Mouse (Mus musculus): ENCODE data around the gene Ehmt1.

Gene Ehmt1

GRCm38 (mm10) chr2:24912189-24912588, 7.2 kb downstream of the Ehmt1 start:
- no peak for DNase-seq (ENCODE audit: low spot score in 2 of 2)

GRCm38 (mm10) chr2:24910481-24910880, 8.9 kb downstream of the Ehmt1 start:
- DNase-seq (ENCODE audit: low spot score in 2 of 2) = no peak

GRCm38 (mm10) chr2:24905653-24906155, 13.7 kb downstream of the Ehmt1 start:
- no peak for DNase-seq (ENCODE audit: low spot score in 2 of 2)

GRCm38 (mm10) chr2:24904823-24905652, 14.4 kb downstream of the Ehmt1 start:
- DNase-seq (ENCODE audit: low spot score in 2 of 2) = no peak

GRCm38 (mm10) chr2:24902999-24903398, 16.4 kb downstream of the Ehmt1 start:
- no peak for DNase-seq (ENCODE audit: low spot score in 2 of 2)

GRCm38 (mm10) chr2:24901055-24901454, 18.4 kb downstream of the Ehmt1 start:
- DNase-seq (ENCODE audit: low spot score in 2 of 2) = peak; percentile 10 to 21

- no peak for DNase-seq (ENCODE audit: low spot score in 2 of 2)
Observed at GRCm38 (mm10) chr2:24899292-24899691, 20.1 kb downstream of the Ehmt1 start.

GRCm38 (mm10) chr2:24896761-24897160, 22.7 kb downstream of the Ehmt1 start:
- DNase-seq (ENCODE audit: low spot score in 2 of 2) = no peak

GRCm38 (mm10) chr2:24894211-24894610, 25.2 kb downstream of the Ehmt1 start:
- DNase-seq (ENCODE audit: low spot score in 2 of 2) = no peak

- no peak for DNase-seq (ENCODE audit: low spot score in 2 of 2)
Observed at GRCm38 (mm10) chr2:24892318-24892717, 27.1 kb downstream of the Ehmt1 start.

- DNase-seq (ENCODE audit: low spot score in 2 of 2) = no peak
Observed at GRCm38 (mm10) chr2:24890541-24891447, 28.6 kb downstream of the Ehmt1 start.

GRCm38 (mm10) chr2:24888895-24889294, 30.5 kb downstream of the Ehmt1 start:
- DNase-seq (ENCODE audit: low spot score in 2 of 2) = no peak

- DNase-seq (ENCODE audit: low spot score in 2 of 2) = no peak
Observed at GRCm38 (mm10) chr2:24880686-24881085, 38.7 kb downstream of the Ehmt1 start.

- no peak for DNase-seq (ENCODE audit: low spot score in 2 of 2)
Observed at GRCm38 (mm10) chr2:24870952-24871351, 48.5 kb downstream of the Ehmt1 start.

GRCm38 (mm10) chr2:24863010-24863409, 56.4 kb downstream of the Ehmt1 start:
- peak; percentile 48 to 49 for DNase-seq (ENCODE audit: low spot score in 2 of 2)

- DNase-seq (ENCODE audit: low spot score in 2 of 2) = no peak
Observed at GRCm38 (mm10) chr2:24852408-24852807, 67.0 kb downstream of the Ehmt1 start.

GRCm38 (mm10) chr2:24846557-24846956, 72.9 kb downstream of the Ehmt1 start:
- no peak for DNase-seq (ENCODE audit: low spot score in 2 of 2)

- DNase-seq (ENCODE audit: low spot score in 2 of 2) = no peak
Observed at GRCm38 (mm10) chr2:24845256-24845655, 74.2 kb downstream of the Ehmt1 start.

- no peak for DNase-seq (ENCODE audit: low spot score in 2 of 2)
Observed at GRCm38 (mm10) chr2:24830614-24831013, 88.8 kb downstream of the Ehmt1 start.

GRCm38 (mm10) chr2:24809746-24810145, 109.7 kb downstream of the Ehmt1 start:
- no peak for DNase-seq (ENCODE audit: low spot score in 2 of 2)

- no peak for DNase-seq (ENCODE audit: low spot score in 2 of 2)
Observed at GRCm38 (mm10) chr2:24807691-24808090, 111.7 kb downstream of the Ehmt1 start.

GRCm38 (mm10) chr2:24807036-24807435, 112.4 kb downstream of the Ehmt1 start:
- peak; percentile 58 to 61 for DNase-seq (ENCODE audit: low spot score in 2 of 2)

Data from right cerebral cortex, adult 2 months (tissue).